Mouse (Mus musculus): Measurements from ENCODE around the gene Gtpbp3. TPM values are rescaled to one million over a fixed set of nuclear protein-coding genes. Genes with fewer than 3 reads are reported as not detected.

Gtpbp3 gene
- polyA plus RNA-seq, 1 experiment from 2014 or later: 12.5 TPM

Other genes starting within 250 kb of the Gtpbp3 start
- gene Myo9b, start 215.4 kb upstream of the Gtpbp3 start, polyA plus RNA-seq (2015; fragmentation: Nextera tagmentation; extraction: Ambion mirVana): 12.6 and 16.6 TPM in 2 replicates
- 125 and 130 TPM in 2 replicates for gene Haus8, start 215.2 kb upstream of the Gtpbp3 start, polyA plus RNA-seq (2015; fragmentation: Nextera tagmentation; extraction: Ambion mirVana)
- gene Use1, start 121.3 kb upstream of the Gtpbp3 start, polyA plus RNA-seq (2015; fragmentation: Nextera tagmentation; extraction: Ambion mirVana): 77.2 and 82.0 TPM in 2 replicates
- gene Ocel1, start 116.8 kb upstream of the Gtpbp3 start, polyA plus RNA-seq (2015; fragmentation: Nextera tagmentation; extraction: Ambion mirVana): 5.7 and 6.2 TPM in 2 replicates
- 38.1 and 43.0 TPM in 2 replicates for gene Nr2f6, start 106.1 kb upstream of the Gtpbp3 start, polyA plus RNA-seq (2015; fragmentation: Nextera tagmentation; extraction: Ambion mirVana)
- 20.6 and 24.4 TPM in 2 replicates for gene Ushbp1, start 92.3 kb upstream of the Gtpbp3 start, polyA plus RNA-seq (2015; fragmentation: Nextera tagmentation; extraction: Ambion mirVana)
- 86.4 and 88.8 TPM in 2 replicates for gene Babam1, start 91.2 kb upstream of the Gtpbp3 start, polyA plus RNA-seq (2015; fragmentation: Nextera tagmentation; extraction: Ambion mirVana)
- 32.9 and 33.8 TPM in 2 replicates for gene Ankle1, start 82.1 kb upstream of the Gtpbp3 start, polyA plus RNA-seq (2015; fragmentation: Nextera tagmentation; extraction: Ambion mirVana)
- 41.7 and 48.7 TPM in 2 replicates for gene Abhd8, start 24.4 kb upstream of the Gtpbp3 start, polyA plus RNA-seq (2015; fragmentation: Nextera tagmentation; extraction: Ambion mirVana)
- gene Mrpl34, start 23.1 kb upstream of the Gtpbp3 start, polyA plus RNA-seq (2015; fragmentation: Nextera tagmentation; extraction: Ambion mirVana): 175 and 192 TPM in 2 replicates
- gene Dda1, start 18.9 kb upstream of the Gtpbp3 start, polyA plus RNA-seq (2015; fragmentation: Nextera tagmentation; extraction: Ambion mirVana): 78.2 and 83.7 TPM in 2 replicates
- 0.37 and 0.76 TPM in 2 replicates for gene Ano8, start 2.1 kb upstream of the Gtpbp3 start, polyA plus RNA-seq (2015; fragmentation: Nextera tagmentation; extraction: Ambion mirVana)
- 86.4 and 106 TPM in 2 replicates for gene Plvap, start 23.6 kb downstream of the Gtpbp3 start, polyA plus RNA-seq (2015; fragmentation: Nextera tagmentation; extraction: Ambion mirVana)
- gene Ccdc194, start 37.6 kb downstream of the Gtpbp3 start, polyA plus RNA-seq (2015; fragmentation: Nextera tagmentation; extraction: Ambion mirVana): 0.29 and 0.54 TPM in 2 replicates
- gene Bst2, start 49.4 kb downstream of the Gtpbp3 start, polyA plus RNA-seq (2015; fragmentation: Nextera tagmentation; extraction: Ambion mirVana): 36.6 and 46.5 TPM in 2 replicates
- gene Mvb12a, start 54.8 kb downstream of the Gtpbp3 start, polyA plus RNA-seq (2015; fragmentation: Nextera tagmentation; extraction: Ambion mirVana): 60.3 and 65.8 TPM in 2 replicates
- gene Tmem221, start 70.8 kb downstream of the Gtpbp3 start, polyA plus RNA-seq (2015; fragmentation: Nextera tagmentation; extraction: Ambion mirVana): 0.99 and 1.4 TPM in 2 replicates
- 0.06 and 0.18 TPM in 2 replicates for gene Nxnl1, start 78.5 kb downstream of the Gtpbp3 start, polyA plus RNA-seq (2015; fragmentation: Nextera tagmentation; extraction: Ambion mirVana)
- 25.1 and 26.2 TPM in 2 replicates for gene Slc27a1, start 80.8 kb downstream of the Gtpbp3 start, polyA plus RNA-seq (2015; fragmentation: Nextera tagmentation; extraction: Ambion mirVana)
- gene Pgls, start 104.1 kb downstream of the Gtpbp3 start, polyA plus RNA-seq (2015; fragmentation: Nextera tagmentation; extraction: Ambion mirVana): 188 and 205 TPM in 2 replicates
- 3.9 and 4.4 TPM in 2 replicates for gene Fam129c, start 109.5 kb downstream of the Gtpbp3 start, polyA plus RNA-seq (2015; fragmentation: Nextera tagmentation; extraction: Ambion mirVana)
- gene Colgalt1, start 122.9 kb downstream of the Gtpbp3 start, polyA plus RNA-seq (2015; fragmentation: Nextera tagmentation; extraction: Ambion mirVana): 54.4 and 56.0 TPM in 2 replicates
- 0.47 and 0.72 TPM in 2 replicates for gene Unc13a, start 183.7 kb downstream of the Gtpbp3 start, polyA plus RNA-seq (2015; fragmentation: Nextera tagmentation; extraction: Ambion mirVana)
- 9.9 and 11.3 TPM in 2 replicates for gene Jak3, start 188.2 kb downstream of the Gtpbp3 start, polyA plus RNA-seq (2015; fragmentation: Nextera tagmentation; extraction: Ambion mirVana)
- gene Insl3, start 201.1 kb downstream of the Gtpbp3 start, polyA plus RNA-seq (2015; fragmentation: Nextera tagmentation; extraction: Ambion mirVana): 2.1 and 3.4 TPM in 2 replicates
- 4.0 and 4.3 TPM in 2 replicates for gene B3gnt3, start 213.7 kb downstream of the Gtpbp3 start, polyA plus RNA-seq (2015; fragmentation: Nextera tagmentation; extraction: Ambion mirVana)
- gene Fcho1, start 237.6 kb downstream of the Gtpbp3 start, polyA plus RNA-seq (2015; fragmentation: Nextera tagmentation; extraction: Ambion mirVana): 7.6 and 20.4 TPM in 2 replicates